Mouse (Mus musculus): Measurements from ENCODE around the gene Ptgfr.

Gene Ptgfr

GRCm38 (mm10) chr3:151836871-151837680, at the start of gene Ptgfr:
TSS of gene Ptgfr (minus strand) at chr3:151837630.
- DNase-seq (ENCODE audit: low spot score), result no peak

GRCm38 (mm10) chr3:151883881-151884280, 46.5 kb upstream of the Ptgfr start:
- no peak for DNase-seq (ENCODE audit: low spot score)

DNA sequence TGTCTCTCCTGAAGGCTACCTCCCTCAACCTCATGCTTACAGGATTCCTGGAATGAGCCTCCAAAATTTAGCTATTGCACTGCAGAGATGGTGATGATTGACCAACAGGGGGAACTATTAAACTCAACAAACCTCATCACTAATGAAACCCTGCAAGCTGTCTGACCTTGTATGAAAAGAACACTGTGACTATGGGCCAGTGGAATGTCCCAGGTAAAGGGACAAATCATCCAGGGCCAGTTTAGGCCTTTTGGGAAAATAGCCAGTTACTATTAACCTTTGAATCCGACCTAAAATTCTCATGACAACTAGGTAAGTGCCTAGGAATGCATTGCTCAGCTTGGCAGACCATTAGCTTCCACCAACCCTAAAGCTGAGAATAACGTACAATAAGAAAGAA, 42.6 kb upstream of the Ptgfr start:
- no peak for DNase-seq (ENCODE audit: low spot score)

DNA sequence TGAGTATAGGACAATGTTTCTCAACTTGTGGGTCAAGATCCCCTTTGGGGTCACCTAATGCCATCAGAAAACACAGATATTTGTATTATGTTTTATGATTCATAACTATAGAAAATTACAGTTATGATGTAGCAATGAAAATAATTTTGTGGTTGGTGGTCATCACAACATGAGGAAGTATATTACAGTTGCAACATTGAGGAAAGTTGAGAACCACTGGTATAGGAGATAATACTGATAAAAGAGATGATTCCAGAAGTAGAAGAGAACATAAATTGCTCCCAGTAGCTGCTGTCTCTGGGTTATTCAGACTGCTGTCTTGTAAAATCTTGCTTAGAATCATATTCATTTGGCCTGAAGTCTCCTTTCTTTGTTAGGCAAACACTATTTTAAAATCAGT, 31.5 kb upstream of the Ptgfr start:
- DNase-seq (ENCODE audit: low spot score), result no peak

- no peak for DNase-seq (ENCODE audit: low spot score)
Measured at GRCm38 (mm10) chr3:151851344-151851743, 13.9 kb upstream of the Ptgfr start.

DNA sequence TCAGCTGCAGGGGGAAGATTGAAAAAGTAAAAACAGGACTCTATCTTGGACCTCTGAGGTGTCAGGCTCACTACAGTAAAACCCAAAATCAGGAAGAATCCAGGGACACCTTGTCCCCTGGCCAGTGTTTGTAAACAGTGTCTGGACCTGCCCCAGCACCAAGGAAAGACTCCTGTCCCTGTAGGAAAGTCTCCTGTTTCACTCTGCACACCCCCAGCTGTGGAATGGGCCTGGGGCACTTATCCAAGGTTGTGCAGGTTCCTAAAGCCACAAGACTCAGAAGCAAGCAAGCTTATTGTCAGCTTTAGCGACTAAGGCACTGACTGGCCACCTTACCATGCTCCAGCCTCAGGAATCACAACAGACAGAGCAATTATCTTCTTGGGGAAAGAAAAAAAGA, 13.2 kb upstream of the Ptgfr start:
- no peak for DNase-seq (ENCODE audit: low spot score)

GRCm38 (mm10) chr3:151846292-151846691, 8.9 kb upstream of the Ptgfr start:
- DNase-seq (ENCODE audit: low spot score), result no peak

DNA sequence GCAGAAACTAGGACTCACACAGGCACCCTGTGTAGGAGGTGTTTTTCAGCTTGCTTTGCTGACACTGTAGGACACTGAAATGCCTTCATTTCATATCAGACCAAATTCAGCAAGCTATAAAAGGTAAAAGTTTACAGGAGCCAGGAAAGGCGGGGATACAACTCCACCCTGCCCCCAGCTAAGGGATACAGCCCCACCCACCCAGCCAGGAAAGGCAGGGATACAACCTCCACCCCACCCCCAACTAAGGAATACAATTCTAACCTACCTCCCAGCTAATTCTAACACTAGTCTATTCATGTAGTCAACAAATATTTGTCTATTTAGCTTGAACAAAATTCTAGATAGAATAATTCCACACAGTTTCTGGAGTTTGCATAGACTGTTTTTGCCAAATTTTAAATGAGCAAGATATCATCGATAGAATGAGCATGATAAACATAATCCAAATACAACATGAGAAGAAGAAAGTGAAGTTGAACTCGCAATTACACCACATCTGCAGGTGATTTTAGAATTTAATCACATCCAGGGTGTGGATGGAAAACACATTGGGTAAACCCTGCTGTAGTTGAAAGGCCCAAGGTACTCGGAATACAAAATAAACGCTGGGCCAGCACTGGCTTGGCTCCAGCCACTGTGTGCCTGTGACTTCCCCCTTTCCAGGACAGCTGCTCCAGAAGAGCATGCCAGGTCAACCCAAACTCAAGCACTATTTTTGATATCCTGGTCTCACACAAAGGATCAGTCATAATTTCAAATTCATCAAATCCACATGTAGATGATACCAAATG, 7.1 kb upstream of the Ptgfr start:
- DNase-seq (ENCODE audit: low spot score), result no peak

DNA sequence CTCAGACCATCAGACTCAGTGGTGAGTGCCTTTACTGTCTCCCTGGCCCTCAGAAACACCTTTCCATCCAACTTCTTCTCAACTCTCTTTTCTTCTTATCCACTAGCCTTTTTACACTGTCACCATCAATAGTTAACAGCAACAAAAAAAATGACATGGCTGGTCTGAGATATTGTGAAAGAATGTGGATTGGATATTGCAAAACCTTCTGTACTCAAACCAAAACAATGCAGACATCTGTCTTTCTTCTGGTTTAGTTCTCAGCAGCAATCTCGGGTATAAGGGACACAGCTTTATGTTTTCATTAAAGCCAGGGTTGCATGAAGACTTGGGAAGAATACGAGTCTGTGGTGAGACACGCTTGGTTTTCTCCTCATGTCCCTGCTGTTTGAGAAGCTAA, 3.3 kb upstream of the Ptgfr start:
- DNase-seq (ENCODE audit: low spot score), result no peak

DNA sequence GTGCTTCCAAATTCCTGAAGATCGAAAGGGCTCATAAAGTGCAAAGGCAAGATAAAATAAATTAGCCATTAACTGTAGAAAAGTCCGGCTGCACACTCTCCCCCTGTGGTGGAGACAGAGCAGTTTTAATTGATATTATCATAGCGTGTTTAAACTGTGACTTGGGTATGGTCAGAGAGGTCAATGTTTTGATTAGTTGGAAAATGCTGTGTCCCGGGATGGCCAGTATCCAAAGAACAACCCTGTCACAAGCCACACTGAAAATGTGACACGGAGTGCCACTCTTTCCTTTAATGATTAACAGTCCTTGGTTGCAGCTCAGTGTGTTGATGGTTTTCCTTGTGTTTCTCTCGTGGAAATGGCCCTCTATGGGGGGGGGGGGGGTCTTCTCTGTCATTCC, 942 bp upstream of the Ptgfr start:
- DNase-seq (ENCODE audit: low spot score), result no peak

DNA sequence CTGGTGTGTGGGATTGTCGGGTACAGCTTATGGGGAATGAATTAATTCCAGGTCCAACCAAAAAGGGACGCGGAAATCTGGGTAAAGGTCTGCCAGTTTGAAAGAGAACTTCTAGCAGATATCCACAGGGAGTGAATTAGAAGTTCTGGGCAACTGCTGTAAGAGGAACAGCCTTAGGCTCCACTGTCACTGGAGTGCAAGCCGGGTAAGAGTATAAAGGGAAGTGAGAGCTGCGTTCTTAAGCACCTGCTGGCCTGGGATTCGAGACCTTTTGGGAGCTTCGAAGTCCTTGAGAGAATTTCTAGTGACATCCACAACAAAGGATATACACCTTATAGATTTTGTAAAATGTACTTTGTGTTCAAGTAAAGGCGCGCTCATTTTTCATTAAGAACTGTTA, 319 bp upstream of the Ptgfr start:
- DNase-seq (ENCODE audit: low spot score), result no peak

DNA sequence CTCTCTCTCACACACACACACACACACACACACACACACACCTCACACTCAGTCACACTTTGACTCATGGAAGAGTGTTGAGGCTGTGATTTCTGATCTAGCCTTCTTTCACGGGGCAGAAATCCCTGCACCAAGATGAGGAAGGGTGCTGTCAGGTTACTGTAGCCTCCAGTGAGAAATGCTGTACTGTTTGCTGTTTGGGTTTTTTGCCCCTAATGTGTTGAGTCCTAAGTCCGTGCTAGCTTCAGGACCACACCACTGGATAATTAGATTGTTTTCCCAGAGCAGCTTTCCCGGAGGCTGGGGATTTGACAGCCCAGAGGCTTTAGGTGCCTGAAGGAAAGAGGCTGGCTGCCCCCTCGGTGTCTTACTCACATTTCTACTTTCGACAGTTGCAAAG, 979 bp downstream of the Ptgfr start:
- DNase-seq (ENCODE audit: low spot score), result no peak

DNA sequence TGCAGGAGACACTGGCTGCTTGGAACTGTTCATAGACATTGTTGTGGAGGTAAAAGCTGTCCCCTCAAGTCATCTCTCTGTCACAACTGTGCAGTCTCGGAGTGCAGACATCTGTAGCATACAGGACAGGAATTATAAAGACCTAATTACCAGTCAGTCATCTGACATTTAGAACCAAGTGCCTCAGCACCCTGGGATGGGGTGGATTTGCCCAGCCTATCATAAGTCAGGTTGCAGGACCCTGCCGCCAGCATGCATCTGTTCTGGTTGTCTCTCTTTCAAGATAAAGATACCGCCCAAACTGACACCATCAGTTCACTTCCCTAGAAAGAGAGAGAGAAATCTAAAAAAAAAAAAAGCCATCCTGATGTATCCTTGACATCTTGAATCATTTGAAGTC, 1.6 kb downstream of the Ptgfr start:
- no peak for DNase-seq (ENCODE audit: low spot score)

DNA sequence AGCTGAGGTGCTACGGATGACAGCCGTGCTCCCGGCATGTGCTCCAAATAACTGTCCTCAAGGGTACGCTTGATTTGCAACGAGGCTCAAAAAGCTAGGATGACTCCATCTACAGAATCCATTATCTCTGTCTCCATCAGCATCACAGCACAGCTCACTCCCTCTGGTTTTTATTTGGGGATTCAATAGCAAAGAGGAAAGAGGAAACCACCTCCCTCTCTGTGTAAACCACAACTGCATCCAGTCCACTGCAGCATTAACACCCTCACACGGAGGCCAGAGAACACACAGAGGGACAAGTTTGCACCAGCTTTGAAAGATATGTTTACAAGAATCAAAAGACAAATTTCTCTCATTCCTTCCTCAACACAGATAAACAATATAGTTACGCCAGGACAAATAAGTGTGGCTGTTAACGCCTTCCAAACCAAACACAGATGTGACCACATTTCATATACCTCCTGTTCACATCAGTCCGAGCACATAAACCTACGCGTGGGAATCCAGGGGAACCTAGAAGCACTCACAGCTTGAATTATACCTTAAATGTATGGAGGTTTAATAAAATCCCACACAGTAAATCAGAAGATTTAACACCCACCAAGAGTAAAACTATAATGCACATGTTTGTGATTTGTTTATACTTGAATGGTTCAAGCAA, 9.3 kb downstream of the Ptgfr start:
- DNase-seq (ENCODE audit: low spot score), result no peak

GRCm38 (mm10) chr3:151819811-151820210, 17.6 kb downstream of the Ptgfr start:
- DNase-seq (ENCODE audit: low spot score), result no peak

GRCm38 (mm10) chr3:151818265-151818664, 19.2 kb downstream of the Ptgfr start:
- no peak for DNase-seq (ENCODE audit: low spot score)

- no peak for DNase-seq (ENCODE audit: low spot score)
Measured at GRCm38 (mm10) chr3:151808613-151809012, 28.8 kb downstream of the Ptgfr start.

- no peak for DNase-seq (ENCODE audit: low spot score)
Measured at GRCm38 (mm10) chr3:151788622-151789021, 48.8 kb downstream of the Ptgfr start.

GRCm38 (mm10) chr3:151775089-151775488, 62.3 kb downstream of the Ptgfr start:
- no peak for DNase-seq (ENCODE audit: low spot score)

- peak; percentile 5 for DNase-seq (ENCODE audit: low spot score)
Measured at GRCm38 (mm10) chr3:151771074-151771473, 66.4 kb downstream of the Ptgfr start.

DNA sequence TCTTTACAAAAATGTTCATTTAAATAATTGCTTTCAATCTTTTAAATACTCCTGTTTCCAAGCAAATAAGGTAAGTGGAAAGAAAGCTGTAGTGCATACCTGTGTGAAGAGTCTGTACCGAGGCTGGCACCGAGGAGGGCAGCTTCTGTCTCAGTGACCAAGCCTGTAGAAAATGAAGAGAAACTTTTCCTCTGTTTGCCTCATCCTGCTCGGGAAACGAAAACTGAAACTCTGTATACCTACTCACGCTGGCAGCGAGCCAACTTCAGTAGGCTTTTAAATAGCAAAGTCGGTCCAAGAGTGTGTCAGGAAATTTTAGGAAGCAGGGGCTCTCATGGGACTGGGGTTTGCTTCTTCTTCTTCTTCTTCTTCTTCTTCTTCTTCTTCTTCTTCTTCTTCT, 87.7 kb downstream of the Ptgfr start, which contains the start of gene Ifi44:
Ifi44 (minus strand) TSS at position 224 of the 400 bp plus-strand sequence.
- DNase-seq (ENCODE audit: low spot score), result no peak

- no peak for DNase-seq (ENCODE audit: low spot score)
Measured at GRCm38 (mm10) chr3:151748514-151748913, 88.9 kb downstream of the Ptgfr start.
